Mouse (Mus musculus): ENCODE measurements around the gene Lamc3.

Lamc3 gene

GRCm38 (mm10) chr2:31943011-31943410 is 55.9 kb downstream of the Lamc3 start:
- no peak for DNase-seq

- no peak for DNase-seq
These were observed 58.5 kb downstream of the Lamc3 start for GRCm38 (mm10) chr2:31945580-31945979.

DNA sequence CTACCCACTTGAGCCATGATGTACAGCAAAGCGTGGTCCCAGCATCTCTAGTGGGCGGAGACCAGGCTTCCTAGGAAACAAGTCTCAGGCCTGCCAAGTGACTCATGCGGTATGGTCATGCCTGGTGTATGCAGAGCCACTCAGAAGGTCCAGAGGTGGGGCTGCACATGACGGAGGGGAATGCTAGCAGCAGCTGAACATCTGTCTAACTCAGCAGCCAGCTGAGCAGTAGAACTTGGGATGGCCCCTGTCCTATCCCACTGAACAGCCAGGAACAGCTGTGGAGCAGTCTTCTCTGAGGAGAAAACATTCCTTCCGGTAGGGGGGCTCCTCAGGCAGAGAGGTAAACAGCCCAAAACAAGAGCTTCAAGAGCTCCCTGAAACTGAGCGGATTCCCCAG is 61.3 kb downstream of the Lamc3 start:
- no peak for DNase-seq

DNA sequence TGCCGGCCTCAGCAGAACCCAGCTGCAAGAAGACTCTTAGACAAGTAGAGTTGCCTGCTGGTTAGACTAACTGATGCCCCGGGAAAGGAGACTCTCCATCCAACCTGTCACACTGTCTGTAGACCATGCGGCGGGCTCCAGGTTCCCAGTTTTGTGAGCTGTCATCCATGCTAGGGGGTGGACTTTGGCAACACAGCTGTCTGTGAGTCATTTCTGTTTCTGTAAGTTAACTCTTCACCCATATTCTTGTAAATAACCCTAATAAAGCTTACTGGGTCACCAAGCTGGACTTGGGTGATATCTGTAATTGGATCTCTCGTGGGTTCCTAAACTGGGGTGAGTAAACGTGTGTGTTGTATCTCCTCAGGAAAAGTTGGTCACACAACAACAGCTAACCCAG is 61.7 kb downstream of the Lamc3 start:
- DNase-seq = no peak

DNA sequence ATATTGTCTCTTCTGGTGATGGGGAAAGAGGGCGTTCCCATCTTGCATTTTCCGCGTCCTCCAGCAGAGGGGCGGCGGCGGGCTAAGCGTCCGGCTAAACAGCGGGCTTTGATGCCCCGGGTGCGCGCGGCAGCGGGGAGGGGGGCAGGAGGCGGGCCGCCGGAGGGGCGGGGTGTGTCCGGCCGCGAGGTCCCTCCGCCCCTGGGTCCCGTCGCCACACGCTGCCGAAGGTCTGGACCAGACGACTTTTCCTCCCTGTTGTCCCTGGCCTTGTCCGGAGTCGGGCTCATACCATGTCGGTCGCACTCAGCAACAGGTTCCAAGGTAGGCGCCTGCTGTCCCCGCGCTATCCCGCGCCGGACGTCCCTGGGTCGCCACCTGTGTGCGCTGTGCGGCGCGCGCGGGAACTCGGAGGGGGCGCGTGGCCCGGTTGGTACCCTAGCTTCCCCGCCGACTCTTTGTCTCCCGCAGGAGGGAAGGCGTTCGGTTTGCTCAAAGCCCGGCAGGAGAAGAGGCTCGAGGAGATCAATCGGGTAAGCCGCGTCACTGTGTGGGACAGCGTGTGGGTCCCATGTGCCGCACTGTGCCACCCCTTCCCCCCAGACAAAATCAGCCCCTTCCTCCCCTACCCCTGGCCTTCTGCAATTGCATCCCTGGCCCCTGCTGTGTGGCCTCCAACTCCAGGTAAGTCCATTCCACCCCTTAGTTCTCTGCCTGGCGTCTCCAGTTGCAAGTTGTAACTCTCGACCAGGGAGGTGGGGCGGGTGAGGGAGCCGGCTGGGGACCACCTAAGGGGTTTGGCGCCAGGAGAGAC is 63.2 kb downstream of the Lamc3 start, which contains the start of gene Aif1l:
Gene Aif1l (plus strand): TSS at position 82 of the 814 bp plus-strand sequence.
- peak; percentile 87 for DNase-seq

DNA sequence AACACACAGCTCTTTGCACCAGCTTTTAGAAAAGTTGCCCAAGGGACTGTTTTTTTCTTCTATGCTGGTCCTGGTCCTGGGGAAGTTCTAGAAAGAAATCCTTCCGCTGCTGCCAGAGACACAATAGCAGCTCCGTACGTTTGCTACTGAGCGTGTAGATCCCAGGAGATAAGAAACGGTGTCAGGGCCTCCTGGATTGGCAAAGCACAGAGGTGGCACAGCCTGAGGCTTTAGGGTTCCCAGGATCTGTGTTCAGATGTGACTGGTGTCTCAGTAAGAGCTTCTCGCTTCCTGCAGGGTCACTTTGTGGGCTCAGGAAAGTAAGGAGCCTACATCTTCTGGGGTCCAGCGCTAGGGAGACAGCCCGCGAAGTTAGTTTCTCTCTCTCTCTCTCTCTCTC is 63.9 kb downstream of the Lamc3 start:
- no peak for DNase-seq

DNA sequence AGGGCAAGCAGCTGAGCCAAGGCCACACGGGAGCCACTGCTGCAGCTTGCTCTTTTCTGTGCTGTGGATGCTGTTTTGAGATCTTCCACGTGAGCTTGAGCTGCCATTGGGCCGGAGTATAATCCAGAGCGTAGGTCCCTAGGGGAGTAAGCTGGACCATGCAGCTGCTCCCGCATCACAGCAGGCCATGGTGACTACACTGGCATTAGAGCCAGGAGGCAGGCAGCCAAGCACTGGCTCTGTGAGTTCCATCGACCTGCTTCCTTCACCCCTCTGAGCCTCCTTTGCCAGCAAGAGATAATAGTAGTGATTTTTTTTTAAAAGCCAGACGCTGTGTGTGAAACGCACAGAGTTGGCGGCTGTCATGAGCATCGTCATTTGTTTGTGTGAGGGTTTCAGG is 65.1 kb downstream of the Lamc3 start:
- DNase-seq = no peak

GRCm38 (mm10) chr2:31952725-31953124 is 65.6 kb downstream of the Lamc3 start:
- DNase-seq = no peak

DNA sequence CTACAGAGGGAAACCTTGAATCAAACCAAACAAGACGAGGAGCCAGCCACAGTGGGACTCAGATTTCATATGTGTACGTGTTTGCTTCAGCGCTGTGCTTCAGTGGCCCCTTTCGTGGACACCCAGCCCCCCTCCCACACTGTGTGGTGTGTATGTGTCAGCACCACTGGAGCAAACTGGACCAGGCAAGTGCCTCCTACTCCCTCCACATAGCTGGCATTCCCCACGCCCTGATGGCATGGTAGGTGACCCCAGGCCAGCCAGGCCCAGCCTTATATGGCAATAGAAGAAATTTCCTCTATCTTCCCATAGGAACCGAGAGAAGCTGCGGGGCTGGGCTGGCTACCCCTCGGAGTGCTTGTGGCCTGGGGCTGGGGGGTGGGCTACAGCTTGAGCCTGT is 66.6 kb downstream of the Lamc3 start:
- peak; percentile 69 for DNase-seq

- DNase-seq = peak; percentile 71
These were observed 67.7 kb downstream of the Lamc3 start for GRCm38 (mm10) chr2:31954779-31955181.

- no peak for DNase-seq
These were observed 68.6 kb downstream of the Lamc3 start for GRCm38 (mm10) chr2:31955686-31956085.

- no peak for DNase-seq
These were observed 70.1 kb downstream of the Lamc3 start for GRCm38 (mm10) chr2:31957211-31957610.

- DNase-seq = no peak
These were observed 73.9 kb downstream of the Lamc3 start for GRCm38 (mm10) chr2:31960986-31961385.

DNA sequence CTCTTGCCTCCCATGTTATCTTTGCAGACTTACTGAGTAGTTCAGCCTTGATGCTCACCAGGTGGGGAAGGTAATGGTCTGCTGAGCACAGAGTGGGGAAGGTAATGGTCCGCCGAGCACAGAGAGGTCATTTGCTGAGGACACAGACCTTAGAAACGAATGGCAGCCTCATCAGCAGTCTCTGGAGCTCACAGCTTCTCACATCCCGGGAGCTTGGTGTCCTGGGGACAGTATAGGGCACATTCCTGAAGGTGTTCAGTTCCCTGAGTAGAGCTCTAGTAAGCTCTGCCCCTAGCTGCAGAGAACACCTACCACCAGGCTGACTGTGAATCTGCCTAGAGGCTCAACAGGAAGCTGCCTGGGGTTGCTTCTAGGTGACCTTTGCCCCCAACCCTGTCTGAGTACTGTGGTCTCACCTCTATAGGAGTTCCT is 74.7 kb downstream of the Lamc3 start:
- peak; percentile 69 for DNase-seq

DNA sequence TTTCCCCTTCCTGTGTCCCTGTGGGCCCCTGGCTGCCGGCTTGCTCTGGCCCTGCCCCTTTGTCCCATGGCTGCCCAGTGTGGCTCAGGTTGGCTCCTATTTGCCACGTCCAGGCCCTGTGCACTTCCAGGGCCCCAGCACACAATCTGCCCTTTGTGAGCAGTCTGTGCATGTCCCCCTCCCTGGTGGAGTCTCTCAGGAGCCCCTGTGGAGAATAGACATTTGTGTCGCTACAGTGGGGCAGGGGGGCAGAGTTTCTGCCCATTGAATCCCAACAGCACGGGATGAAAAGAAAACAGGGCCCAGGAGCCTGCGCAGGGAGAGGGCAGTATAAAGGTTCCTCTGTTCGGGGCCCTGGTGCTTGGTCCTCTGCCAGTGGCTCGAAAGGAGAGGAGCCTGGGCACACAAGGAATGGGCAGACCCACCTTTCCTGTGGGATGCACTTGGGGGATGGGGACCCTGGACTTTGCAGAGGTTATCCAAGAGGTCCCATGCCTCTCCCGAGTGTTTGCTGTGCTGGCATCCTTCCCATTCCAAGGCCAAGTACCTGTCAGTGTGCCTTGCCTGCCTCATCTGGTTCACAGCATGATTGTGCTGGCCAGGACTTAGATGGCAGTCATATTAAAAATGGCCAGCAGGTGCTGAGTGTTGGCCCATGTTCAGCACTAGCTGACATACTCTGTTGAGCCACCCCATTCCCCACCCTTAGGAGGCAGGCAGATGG is 75.6 kb downstream of the Lamc3 start:
- peak; percentile 71 for DNase-seq

DNA sequence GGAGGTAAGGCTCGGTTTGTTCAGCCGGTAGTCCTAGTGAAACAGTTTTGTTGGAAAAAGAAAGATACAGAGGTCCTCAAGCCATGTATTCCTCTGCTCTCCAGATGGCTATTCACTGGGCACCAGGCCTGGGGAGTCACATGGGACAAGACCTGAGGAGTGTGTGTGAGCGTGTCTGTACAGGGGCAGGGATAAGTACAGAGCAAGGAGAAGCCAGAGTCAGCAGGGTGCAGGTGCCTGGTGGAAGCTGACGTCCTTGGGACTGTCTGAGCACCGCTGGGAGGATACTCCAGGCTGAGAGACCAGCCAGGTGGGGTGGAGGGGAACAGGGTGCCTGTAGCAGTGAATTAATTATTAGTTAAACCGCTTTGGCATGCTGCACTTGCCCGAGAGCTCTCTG is 76.4 kb downstream of the Lamc3 start:
- peak; percentile 84 for DNase-seq

GRCm38 (mm10) chr2:31964191-31964590 is 77.1 kb downstream of the Lamc3 start:
- no peak for DNase-seq

GRCm38 (mm10) chr2:31965110-31965509 is 78.0 kb downstream of the Lamc3 start:
- DNase-seq = peak; percentile 71

DNA sequence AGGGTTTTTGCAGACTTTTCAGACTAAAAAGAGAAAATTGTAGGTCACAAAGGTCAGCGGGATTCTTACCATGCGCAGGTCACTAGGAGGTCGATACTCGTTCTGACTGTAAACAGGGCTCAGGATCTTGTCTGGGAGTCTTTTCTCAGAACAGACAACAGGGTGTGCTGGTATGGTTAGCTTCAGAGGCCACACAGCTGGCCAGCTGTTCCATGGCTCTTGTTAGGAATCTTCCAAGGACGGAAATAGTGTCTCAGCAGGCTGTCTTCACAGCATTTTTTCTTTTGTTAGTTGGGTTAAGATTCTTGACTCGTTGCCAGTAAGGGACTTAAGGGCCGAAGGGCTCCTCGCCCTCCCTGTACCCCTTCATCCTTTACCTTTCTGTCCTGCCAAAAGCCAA is 79.7 kb downstream of the Lamc3 start:
- no peak for DNase-seq

DNA sequence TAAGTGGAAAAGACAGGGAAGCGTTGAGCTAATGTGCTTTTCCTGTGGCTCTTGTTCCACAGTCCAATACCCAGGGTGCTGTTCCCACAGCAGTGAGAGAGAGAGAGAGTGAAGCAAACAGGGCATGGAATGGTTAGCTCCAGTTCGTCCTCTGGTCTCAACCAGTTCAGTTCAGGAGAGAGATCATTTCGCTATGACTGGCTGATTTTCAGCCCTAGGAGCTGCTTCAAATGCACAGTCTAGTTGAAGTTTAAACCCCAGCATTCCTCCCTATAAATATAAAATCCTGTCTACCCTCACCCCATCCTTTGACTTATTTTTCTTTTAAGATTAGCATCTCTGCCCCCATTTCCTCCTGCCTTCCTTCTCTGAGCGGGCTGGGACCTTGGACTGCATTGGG is 85.5 kb downstream of the Lamc3 start:
- peak; percentile 82 for DNase-seq

GRCm38 (mm10) chr2:31974141-31974808 is 87.2 kb downstream of the Lamc3 start, which contains the start of gene Nup214:
Gene Nup214, plus strand, starts transcription at chr2:31974436.
- DNase-seq = peak; percentile 100

DNA sequence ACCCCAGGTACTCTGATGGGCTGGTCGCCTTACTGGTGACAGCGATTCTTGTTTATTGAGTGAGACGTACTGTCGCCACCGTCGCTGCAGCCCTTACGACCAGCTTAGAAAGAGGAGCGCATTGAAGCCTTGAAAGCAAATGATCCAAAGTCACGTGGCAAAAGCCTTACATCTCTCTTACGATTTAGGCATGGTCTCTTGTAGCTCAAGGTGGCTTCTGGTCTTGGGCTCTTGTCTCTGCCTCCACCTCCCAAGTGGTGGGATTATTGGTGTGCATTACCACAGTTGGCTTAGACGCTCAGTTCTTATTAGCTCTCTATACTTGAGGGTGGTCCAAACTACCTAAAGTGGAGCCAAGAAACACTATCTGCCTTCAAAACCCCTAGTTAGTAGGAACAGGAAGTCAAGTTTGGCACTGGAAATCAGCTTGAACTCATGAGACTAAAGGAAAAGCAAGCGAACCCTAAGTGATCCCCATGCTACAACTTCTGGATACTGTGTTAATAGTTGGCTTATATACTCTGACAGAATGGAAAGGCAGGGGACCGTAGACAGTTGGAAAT is 87.8 kb downstream of the Lamc3 start:
- DNase-seq = no peak

DNA sequence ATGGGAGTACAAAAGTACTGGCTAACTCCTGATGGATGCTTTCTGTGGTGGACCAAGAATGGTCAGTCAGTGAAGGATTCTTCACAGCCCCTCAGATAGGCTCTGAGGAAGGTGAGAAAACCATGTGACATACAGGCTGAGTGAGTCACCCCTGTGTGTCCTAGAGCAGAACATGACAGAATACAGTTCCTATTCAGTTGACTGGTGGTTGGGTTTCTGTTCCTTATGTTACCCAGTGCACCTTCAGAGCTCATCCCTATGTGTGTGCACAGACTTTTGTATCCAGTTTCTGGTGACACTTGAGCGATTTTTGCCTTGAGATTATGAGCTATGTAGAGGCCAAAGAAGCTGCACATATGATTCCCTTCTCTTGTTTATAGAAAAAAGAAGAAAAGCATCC is 100.7 kb downstream of the Lamc3 start:
- no peak for DNase-seq
